Mouse (Mus musculus) lung, adult 2 months (tissue): ENCODE measurements around the gene Kcnab2. TPM values are rescaled to one million over a fixed set of nuclear protein-coding genes. Genes with fewer than 3 reads are reported as not detected.

ENCODE experiments used
- DNase-seq: peaks from one replicate; pipeline ENCODE4 v3.0.0; 2022
- H3K4me1 ChIP-seq: fragments of 200-500 bp; 2 replicates; pipeline ENCODE4 v1.6.1; 2011; ENCODE audit warnings: low read length; ENCODE audit not compliant: control insufficient read depth, insufficient read depth
- H3K4me3 ChIP-seq: fragments of 200-500 bp; replicated peaks from 2 replicates; pipeline ENCODE3; 2011; ENCODE audit warnings: low read depth, mild to moderate bottlenecking, control low read depth, low read length; ENCODE audit errors: extremely low read depth
- CTCF ChIP-seq: fragments of 200-500 bp; IDR thresholded peaks from 2 replicates; pipeline ENCODE4 v1.5.1; 2011; ENCODE audit warnings: mild to moderate bottlenecking, low read length, control low read depth; ENCODE audit not compliant: insufficient read depth
- POLR2A ChIP-seq: fragments of 200-500 bp; IDR thresholded peaks from 2 replicates; pipeline ENCODE4 v1.6.1; 2011; ENCODE audit warnings: low read depth, mild to moderate bottlenecking, control low read depth, low read length, borderline replicate concordance; ENCODE audit errors: extremely low read depth
- WGBS: fragments of 180-500 bp; shearing (Covaris S2); methylation state at CpG from one replicate; pipeline ENCODE4 v1.1.7; 2018; 5-methylcytosine and 5-hydroxymethylcytosine counted together
- polyA plus RNA-seq: library from polyadenylated mRNA; depleted of rRNA; stranded (reverse); fragments of >200 nt; gene quantifications from 2 replicates; pipeline ENCODE4 v1.2.3, GENCODE M21; 2012

The Kcnab2 gene
- polyA plus RNA-seq, 1 experiment: 8.6 TPM

DNA sequence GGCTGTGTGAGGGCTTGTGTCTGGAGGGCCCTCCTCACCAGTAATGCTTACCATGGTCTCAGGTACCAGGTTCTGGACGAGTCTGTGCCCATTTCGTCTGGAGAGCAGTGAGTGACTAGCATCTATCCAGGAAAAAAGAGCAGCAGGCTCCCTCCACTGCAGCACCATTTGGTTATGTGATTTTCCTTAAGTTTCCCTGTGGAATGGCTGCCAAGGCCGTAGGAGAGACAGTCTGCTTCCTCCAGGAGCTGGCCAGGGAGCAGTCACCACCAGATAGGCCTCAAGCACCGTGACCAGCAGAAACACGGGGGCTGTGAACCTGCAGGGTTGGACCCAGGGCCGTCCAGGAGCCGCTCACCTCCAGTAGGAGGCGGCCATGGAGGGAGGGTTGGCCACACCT, 2.8 kb upstream of the Kcnab2 start:
- Histone ChIP-seq H3K4me3 (no peak overlapping the region), H3K4me1 (no peaks in the 10 kb centered on the region)
- DNase-seq: no peak
- TF ChIP-seq CTCF (no peak), POLR2A (no peak)
- WGBS: 51% methylated on average over 8 of the region's 8 CpGs

DNA sequence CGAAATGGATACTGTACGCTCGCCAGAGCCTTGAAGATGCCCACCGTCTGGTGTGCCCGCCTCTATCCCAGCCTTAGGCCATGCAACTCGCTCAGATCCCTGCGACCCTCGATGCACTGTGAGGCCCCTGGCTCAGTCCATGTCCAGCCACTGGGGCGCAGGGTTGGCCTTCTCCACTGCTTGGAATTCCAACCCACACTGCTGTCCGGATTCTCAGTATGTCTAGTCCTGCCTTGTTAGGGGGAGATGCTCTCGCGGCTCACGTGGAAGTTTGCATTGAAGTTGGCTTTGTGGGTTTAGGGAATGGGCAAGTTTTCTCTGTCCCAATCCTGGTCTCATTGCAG, 525 bp upstream of the Kcnab2 start:
- WGBS: under 1% methylated on average over 13 of the region's 13 CpGs
- H3K4me3 ChIP-seq: peak overlapping the region; percentile 97
- DNase-seq: peak; percentile 9
- no peak for TF ChIP-seq CTCF
- TF ChIP-seq POLR2A: no peak
- no peaks in the 10 kb centered on the region for H3K4me1 ChIP-seq

DNA sequence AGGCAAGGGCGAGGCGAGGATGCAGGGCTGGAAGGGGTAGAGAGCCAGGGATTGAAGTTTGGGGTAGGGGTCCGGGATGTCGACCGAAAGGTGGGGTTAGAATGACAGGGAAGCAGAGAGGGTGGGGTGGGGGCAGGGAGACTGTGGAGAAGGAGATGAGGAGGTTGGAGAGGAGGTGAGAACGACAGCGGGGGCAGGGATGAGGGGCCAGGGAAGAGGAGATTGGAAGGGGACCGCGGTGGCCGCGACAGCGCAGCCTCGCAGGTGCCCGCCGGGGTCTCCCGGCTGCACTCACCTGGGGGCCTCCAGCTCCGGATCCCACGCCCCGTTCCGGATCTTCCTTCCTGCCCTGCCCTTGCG, 585 bp downstream of the Kcnab2 start:
- no peak for TF ChIP-seq POLR2A
- H3K4me3 ChIP-seq: peak overlapping the region; percentile 97
- no peak for DNase-seq
- no peaks in the 10 kb centered on the region for H3K4me1 ChIP-seq
- WGBS: under 1% methylated on average over 13 of the region's 21 CpGs

GRCm38 (mm10) chr4:152476427-152477023, 1.1 kb downstream of the Kcnab2 start, which contains the start of gene Nphp4:
Nphp4 (plus strand) TSS chr4:152476706.
- TF ChIP-seq CTCF (no peak), POLR2A (no peak)
- peak within 1 kb of the TSS; percentile 97 for H3K4me3 ChIP-seq
- no peaks in the 10 kb centered on the region for H3K4me1 ChIP-seq
- DNase-seq: no peak
- 2% methylated on average over 18 of the region's 18 CpGs for WGBS

DNA sequence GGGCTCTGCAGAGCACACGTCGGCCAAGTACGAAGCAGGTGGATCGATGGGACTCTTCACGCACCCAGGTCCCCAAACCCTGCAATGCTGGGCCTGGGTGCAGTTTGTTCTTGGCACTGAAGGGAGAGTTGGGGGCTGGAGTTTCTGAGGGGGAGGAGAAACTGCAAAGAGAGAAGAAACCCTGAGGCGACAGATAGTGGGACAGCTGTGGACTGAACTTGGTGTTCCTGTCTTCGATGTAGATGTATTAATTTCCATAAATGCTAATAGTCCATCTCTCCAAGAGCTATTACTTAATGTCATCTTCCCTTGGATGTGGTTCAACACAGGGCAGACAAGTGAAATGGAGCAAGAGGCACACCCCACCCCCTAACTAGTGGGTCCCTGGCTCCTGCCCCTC, 1.7 kb downstream of the Kcnab2 start:
- no peak for DNase-seq
- H3K4me1 ChIP-seq: no peaks in the 10 kb centered on the region
- H3K4me3 ChIP-seq: no peak overlapping the region
- WGBS: 75% methylated on average over 7 of the region's 7 CpGs
- no peak for TF ChIP-seq CTCF
- TF ChIP-seq POLR2A: no peak

- no peak overlapping the region for H3K4me3 ChIP-seq
- DNase-seq: no peak
- no peaks in the 10 kb centered on the region for H3K4me1 ChIP-seq
- TF ChIP-seq POLR2A (no peak), CTCF (no peak)
- WGBS: 65% methylated on average over 6 of the region's 6 CpGs
Measured at GRCm38 (mm10) chr4:152467951-152468350, 9.7 kb downstream of the Kcnab2 start.

DNA sequence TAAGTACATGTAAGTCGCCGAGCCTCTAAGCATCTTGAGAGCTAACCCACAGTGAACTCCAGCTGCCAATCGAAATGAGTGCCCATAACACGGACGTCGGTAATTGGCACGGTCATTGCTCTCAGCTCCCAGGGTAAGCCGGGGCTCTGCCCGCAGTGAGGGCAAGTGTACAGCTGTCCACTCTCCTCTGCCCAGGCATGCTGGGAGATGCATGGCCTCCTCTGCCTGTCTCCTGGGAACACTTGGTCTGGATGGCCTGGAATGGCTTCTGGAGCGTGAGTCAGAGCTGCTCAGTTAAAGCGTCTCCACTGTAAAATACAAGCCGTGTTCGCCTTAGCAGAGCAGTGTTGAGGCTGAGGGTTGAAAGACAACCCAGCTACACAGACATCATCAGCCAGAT, 11.1 kb downstream of the Kcnab2 start:
- Histone ChIP-seq H3K4me3 (no peak overlapping the region), H3K4me1 (no peaks in the 10 kb centered on the region)
- 88% methylated on average over 13 of the region's 13 CpGs for WGBS
- TF ChIP-seq CTCF (no peak), POLR2A (no peak)
- DNase-seq: no peak

DNA sequence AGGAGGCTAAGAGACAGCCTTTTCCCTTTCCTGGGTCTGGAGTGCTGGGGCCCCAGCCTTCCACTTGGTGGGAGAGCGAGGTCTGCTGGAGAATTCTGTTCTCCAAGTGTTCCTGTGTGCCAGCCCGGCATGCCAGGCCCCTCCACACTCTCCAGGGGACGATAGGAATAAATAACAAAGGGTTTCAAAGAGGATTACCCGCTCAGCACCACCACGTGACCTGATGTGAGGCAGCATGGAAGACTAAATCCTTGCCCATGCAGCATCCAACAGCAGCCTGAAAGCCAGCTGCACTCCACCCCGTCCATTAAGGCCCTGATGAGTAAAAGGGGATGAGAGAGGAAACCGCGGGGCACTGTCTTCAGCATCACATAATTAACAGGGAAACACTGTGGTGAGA, 12.6 kb downstream of the Kcnab2 start:
- H3K4me3 ChIP-seq: no peak overlapping the region
- 38% methylated on average over 8 of the region's 8 CpGs for WGBS

GRCm38 (mm10) chr4:152463147-152463546, 14.5 kb downstream of the Kcnab2 start:
- 74% methylated on average over 9 of the region's 9 CpGs for WGBS
- Histone ChIP-seq H3K4me1 (no peaks in the 10 kb centered on the region), H3K4me3 (no peak overlapping the region)
- TF ChIP-seq POLR2A (no peak), CTCF (no peak)
- DNase-seq: no peak

More for the DNA sequence above, 12.6 kb downstream of the Kcnab2 start:
- DNase-seq: no peak
- no peak for TF ChIP-seq CTCF
- TF ChIP-seq POLR2A: no peak
- H3K4me1 ChIP-seq: no peaks in the 10 kb centered on the region

- WGBS: 80% methylated on average over 12 of the region's 12 CpGs
- H3K4me1 ChIP-seq: no peaks in the 10 kb centered on the region
- no peak for DNase-seq
- no peak overlapping the region for H3K4me3 ChIP-seq
- TF ChIP-seq CTCF: no peak
- no peak for TF ChIP-seq POLR2A
Measured at GRCm38 (mm10) chr4:152462516-152462915, 15.2 kb downstream of the Kcnab2 start.

- TF ChIP-seq POLR2A (no peak), CTCF (no peak)
- WGBS: 84% methylated on average over 4 of the region's 4 CpGs
- no peak for DNase-seq
- Histone ChIP-seq H3K4me3 (no peak overlapping the region), H3K4me1 (no peaks in the 10 kb centered on the region)
Measured at GRCm38 (mm10) chr4:152457673-152458072, 20.0 kb downstream of the Kcnab2 start.
